Mouse (Mus musculus): ENCODE measurements at regions not wholly inside any gene's neighbourhood (a gene's known extent, or its start where the extent isn't known, plus 50 kb on each side); places are given as distances from the start of the nearest gene placed in this dataset.
"Not testable (repeated sequence)": the region's sequence is repeated elsewhere in the genome, so short reads cannot be mapped to it uniquely, and the experiment has no call there.

GRCm38 (mm10) chr3:6922647-6923046 is 302.4 kb upstream of the 1700008P02Rik start:
- H3K4me3 ChIP-seq (replicated peaks; ENCODE audit: low read depth, low read length); H3K27ac ChIP-seq (replicated peaks; ENCODE audit: low read depth, low read length); H3K36me3 ChIP-seq (ENCODE audit: control insufficient read depth, insufficient read depth, low read length); DNase-seq; H3K4me2 ChIP-seq (ENCODE audit: low read length); H3K4me1 ChIP-seq (ENCODE audit: control insufficient read depth, insufficient read depth, low read length); ATAC-seq (ENCODE audit: low FRiP score, low TSS enrichment); H3K9ac ChIP-seq (replicated peaks; ENCODE audit: low read length); H3K9me3 ChIP-seq (ENCODE audit: control insufficient read depth, low read length); H3K27me3 ChIP-seq (ENCODE audit: control insufficient read depth, insufficient read depth, low read length): not testable (repeated sequence)
- WGBS, result 45% methylated on average over 2 of the region's 2 CpGs

- no peak overlapping the region for H3K9ac ChIP-seq (replicated peaks; ENCODE audit: low read length)
- no peak overlapping the region for H3K4me2 ChIP-seq (ENCODE audit: low read length)
- H3K36me3 ChIP-seq (ENCODE audit: control insufficient read depth, insufficient read depth, low read length), result no peaks in the 10 kb centered on the region
- no peaks in the 10 kb centered on the region for H3K27me3 ChIP-seq (ENCODE audit: control insufficient read depth, insufficient read depth, low read length)
- ATAC-seq (ENCODE audit: low FRiP score, low TSS enrichment) (no peak), DNase-seq (no peak)
- H3K4me3 ChIP-seq (replicated peaks; ENCODE audit: low read depth, low read length), result no peak overlapping the region
- H3K27ac ChIP-seq (replicated peaks; ENCODE audit: low read depth, low read length), result no peak overlapping the region
- no peaks in the 10 kb centered on the region for H3K9me3 ChIP-seq (ENCODE audit: control insufficient read depth, low read length)
- 88% methylated on average over 3 of the region's 3 CpGs for WGBS
- H3K4me1 ChIP-seq (ENCODE audit: control insufficient read depth, insufficient read depth, low read length), result no peaks in the 10 kb centered on the region
These were observed 300.0 kb upstream of the 1700008P02Rik start for GRCm38 (mm10) chr3:6920253-6920652.

- Histone ChIP-seq H3K9ac (replicated peaks; ENCODE audit: low read length) (no peak overlapping the region), H3K4me2 (ENCODE audit: low read length) (no peak overlapping the region), H3K4me3 (replicated peaks; ENCODE audit: low read depth, low read length) (no peak overlapping the region), H3K27ac (replicated peaks; ENCODE audit: low read depth, low read length) (no peak overlapping the region), H3K9me3 (ENCODE audit: control insufficient read depth, low read length) (no peaks in the 10 kb centered on the region), H3K4me1 (ENCODE audit: control insufficient read depth, insufficient read depth, low read length) (no peaks in the 10 kb centered on the region), H3K27me3 (ENCODE audit: control insufficient read depth, insufficient read depth, low read length) (no peaks in the 10 kb centered on the region), H3K36me3 (ENCODE audit: control insufficient read depth, insufficient read depth, low read length) (no peaks in the 10 kb centered on the region)
- WGBS, result 67% methylated on average over 1 of the region's 1 CpGs
- DNase-seq, result no peak
- no peak for ATAC-seq (ENCODE audit: low FRiP score, low TSS enrichment)
These were observed 267.7 kb upstream of the 1700008P02Rik start for GRCm38 (mm10) chr3:6887936-6888335.

GRCm38 (mm10) chr3:6887053-6887700 is 266.9 kb upstream of the 1700008P02Rik start:
- Histone ChIP-seq H3K4me1 (ENCODE audit: control insufficient read depth, insufficient read depth, low read length) (no peaks in the 10 kb centered on the region), H3K27ac (replicated peaks; ENCODE audit: low read depth, low read length) (no peak overlapping the region), H3K27me3 (ENCODE audit: control insufficient read depth, insufficient read depth, low read length) (no peaks in the 10 kb centered on the region), H3K36me3 (ENCODE audit: control insufficient read depth, insufficient read depth, low read length) (no peaks in the 10 kb centered on the region), H3K9me3 (ENCODE audit: control insufficient read depth, low read length) (no peaks in the 10 kb centered on the region), H3K4me3 (replicated peaks; ENCODE audit: low read depth, low read length) (no peak overlapping the region), H3K4me2 (ENCODE audit: low read length) (no peak overlapping the region), H3K9ac (replicated peaks; ENCODE audit: low read length) (no peak overlapping the region)
- DNase-seq, result peak; percentile 34
- WGBS, result 64% methylated on average over 7 of the region's 7 CpGs
- no peak for ATAC-seq (ENCODE audit: low FRiP score, low TSS enrichment)

GRCm38 (mm10) chr3:6886200-6887052 is 266.2 kb upstream of the 1700008P02Rik start:
- Histone ChIP-seq H3K4me3 (replicated peaks; ENCODE audit: low read depth, low read length) (no peak overlapping the region), H3K27ac (replicated peaks; ENCODE audit: low read depth, low read length) (no peak overlapping the region), H3K36me3 (ENCODE audit: control insufficient read depth, insufficient read depth, low read length) (no peaks in the 10 kb centered on the region), H3K27me3 (ENCODE audit: control insufficient read depth, insufficient read depth, low read length) (no peaks in the 10 kb centered on the region), H3K9me3 (ENCODE audit: control insufficient read depth, low read length) (no peaks in the 10 kb centered on the region), H3K4me2 (ENCODE audit: low read length) (no peak overlapping the region), H3K9ac (replicated peaks; ENCODE audit: low read length) (no peak overlapping the region), H3K4me1 (ENCODE audit: control insufficient read depth, insufficient read depth, low read length) (no peaks in the 10 kb centered on the region)
- DNase-seq (peak; percentile 30), ATAC-seq (ENCODE audit: low FRiP score, low TSS enrichment) (no peak)
- 63% methylated on average over 4 of the region's 4 CpGs for WGBS

- 72% methylated on average over 1 of the region's 1 CpGs for WGBS
- ATAC-seq (ENCODE audit: low FRiP score, low TSS enrichment) (no peak), DNase-seq (no peak)
- no peak overlapping the region for H3K27ac ChIP-seq (replicated peaks; ENCODE audit: low read depth, low read length)
- H3K36me3 ChIP-seq (ENCODE audit: control insufficient read depth, insufficient read depth, low read length), result no peaks in the 10 kb centered on the region
- H3K4me2 ChIP-seq (ENCODE audit: low read length), result no peak overlapping the region
- H3K4me3 ChIP-seq (replicated peaks; ENCODE audit: low read depth, low read length), result no peak overlapping the region
- H3K27me3 ChIP-seq (ENCODE audit: control insufficient read depth, insufficient read depth, low read length), result no peaks in the 10 kb centered on the region
- no peaks in the 10 kb centered on the region for H3K4me1 ChIP-seq (ENCODE audit: control insufficient read depth, insufficient read depth, low read length)
- H3K9me3 ChIP-seq (ENCODE audit: control insufficient read depth, low read length), result no peaks in the 10 kb centered on the region
- H3K9ac ChIP-seq (replicated peaks; ENCODE audit: low read length), result no peak overlapping the region
These were observed 263.2 kb upstream of the 1700008P02Rik start for GRCm38 (mm10) chr3:6883401-6883800.

DNA sequence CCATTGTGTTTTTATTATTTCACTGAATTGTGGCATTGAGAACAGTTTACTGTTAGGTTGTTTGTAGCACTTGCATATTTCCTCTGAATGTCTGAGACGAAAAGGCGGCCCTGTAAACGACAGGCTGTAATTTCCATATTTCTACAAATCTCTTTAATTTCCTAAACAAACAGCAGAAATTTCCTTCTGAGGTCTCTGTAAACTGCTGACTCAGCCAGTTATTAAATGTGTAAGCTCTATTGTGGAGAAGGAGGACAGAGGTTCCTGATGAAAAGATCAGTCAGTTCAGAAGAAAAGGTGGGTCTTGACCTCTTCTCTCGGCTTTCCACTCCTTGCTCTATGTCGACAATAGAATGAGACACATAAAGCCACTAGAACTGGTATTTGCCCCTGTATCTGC is 256.0 kb upstream of the 1700008P02Rik start:
- Histone ChIP-seq H3K9ac (replicated peaks; ENCODE audit: low read length) (no peak overlapping the region), H3K9me3 (ENCODE audit: control insufficient read depth, low read length) (no peaks in the 10 kb centered on the region), H3K4me2 (ENCODE audit: low read length) (no peak overlapping the region), H3K27me3 (ENCODE audit: control insufficient read depth, insufficient read depth, low read length) (no peaks in the 10 kb centered on the region), H3K4me3 (replicated peaks; ENCODE audit: low read depth, low read length) (no peak overlapping the region), H3K36me3 (ENCODE audit: control insufficient read depth, insufficient read depth, low read length) (no peaks in the 10 kb centered on the region), H3K27ac (replicated peaks; ENCODE audit: low read depth, low read length) (no peak overlapping the region), H3K4me1 (ENCODE audit: control insufficient read depth, insufficient read depth, low read length) (0 out of 2 replicates have a peak, but pooled peaks cover 4% of the 10 kb centered on the region)
- no peak for DNase-seq
- no peak for ATAC-seq (ENCODE audit: low FRiP score, low TSS enrichment)
- WGBS, result 76% methylated on average over 5 of the region's 5 CpGs

DNA sequence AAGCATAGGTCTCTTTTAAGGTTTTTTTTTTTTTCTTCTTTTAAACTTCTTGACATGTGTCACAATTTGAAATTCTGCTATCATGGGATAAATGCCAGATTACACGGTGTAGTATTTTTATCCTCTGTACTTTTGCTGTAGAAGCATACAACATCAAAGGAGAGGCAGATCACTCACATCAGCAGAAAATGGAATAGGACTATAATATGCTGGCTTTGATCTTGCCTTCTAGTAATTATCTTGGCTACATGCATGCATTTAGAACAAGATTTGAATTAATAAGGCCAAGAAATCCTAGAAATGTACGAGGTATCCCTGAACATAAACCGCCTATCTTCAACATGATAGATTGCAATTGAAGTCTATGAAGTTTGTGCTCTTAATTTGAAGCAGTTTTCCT is 251.9 kb upstream of the 1700008P02Rik start:
- peak; percentile 60 for DNase-seq
- Histone ChIP-seq H3K27me3 (ENCODE audit: control insufficient read depth, insufficient read depth, low read length) (no peaks in the 10 kb centered on the region), H3K4me1 (ENCODE audit: control insufficient read depth, insufficient read depth, low read length) (0 out of 2 replicates have a peak, but pooled peaks cover 4% of the 10 kb centered on the region), H3K4me2 (ENCODE audit: low read length) (no peak overlapping the region), H3K9me3 (ENCODE audit: control insufficient read depth, low read length) (no peaks in the 10 kb centered on the region), H3K36me3 (ENCODE audit: control insufficient read depth, insufficient read depth, low read length) (no peaks in the 10 kb centered on the region), H3K27ac (replicated peaks; ENCODE audit: low read depth, low read length) (no peak overlapping the region), H3K4me3 (replicated peaks; ENCODE audit: low read depth, low read length) (no peak overlapping the region), H3K9ac (replicated peaks; ENCODE audit: low read length) (no peak overlapping the region)
- peak; percentile 69; the same call in 1 of the 2 replicates for ATAC-seq (ENCODE audit: low FRiP score, low TSS enrichment)
- WGBS, result 53% methylated on average over 3 of the region's 3 CpGs

Data from midbrain, embryonic 14.5 days (tissue).